Mouse (Mus musculus): Measurements from ENCODE around the gene Eif3k. TPM values are rescaled to one million over a fixed set of nuclear protein-coding genes. Genes with fewer than 3 reads are reported as not detected.
A peak's percentile ranks its signal among the peaks of the same experiment; 100 is the strongest.

The Eif3k gene
- total and polyA plus RNA-seq, 2 experiments from 2014 or later: 309 to 472 TPM

DNA sequence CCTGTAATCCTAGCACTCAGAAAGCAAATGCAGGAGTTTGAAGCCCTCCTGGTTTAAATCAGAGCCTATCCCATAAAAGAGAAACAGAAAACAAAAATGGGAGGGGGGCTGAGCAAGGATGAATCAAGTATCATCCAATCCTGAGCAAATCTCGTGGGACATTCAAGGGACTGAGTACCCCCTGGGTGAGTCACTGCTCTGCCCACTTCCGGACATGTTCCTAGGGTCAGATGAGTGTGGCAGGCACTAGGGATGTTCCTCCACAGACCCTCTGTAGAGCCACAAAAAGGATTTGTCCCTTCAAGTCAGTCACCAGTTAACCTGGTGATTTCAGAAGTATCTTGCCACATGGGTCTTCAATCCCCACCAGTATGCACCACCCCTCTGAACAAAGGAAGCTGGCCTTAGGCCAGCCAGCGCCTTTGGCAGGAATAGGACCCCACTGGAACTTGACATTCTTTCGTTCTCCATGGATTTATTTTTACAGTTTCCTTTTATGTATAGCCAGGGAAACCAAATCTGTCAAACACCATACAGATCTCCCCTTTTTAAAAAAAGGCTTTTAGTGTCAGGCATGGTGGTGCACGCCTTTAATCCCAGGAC, 26.3 kb downstream of the Eif3k start:
- peak overlapping the region; percentile 26; the same call in 1 of the 2 replicates for H3K27ac ChIP-seq
- peaks cover 26% of the 10 kb centered on the region for H3K4me1 ChIP-seq (ENCODE audit: insufficient read depth, low read length)

DNA sequence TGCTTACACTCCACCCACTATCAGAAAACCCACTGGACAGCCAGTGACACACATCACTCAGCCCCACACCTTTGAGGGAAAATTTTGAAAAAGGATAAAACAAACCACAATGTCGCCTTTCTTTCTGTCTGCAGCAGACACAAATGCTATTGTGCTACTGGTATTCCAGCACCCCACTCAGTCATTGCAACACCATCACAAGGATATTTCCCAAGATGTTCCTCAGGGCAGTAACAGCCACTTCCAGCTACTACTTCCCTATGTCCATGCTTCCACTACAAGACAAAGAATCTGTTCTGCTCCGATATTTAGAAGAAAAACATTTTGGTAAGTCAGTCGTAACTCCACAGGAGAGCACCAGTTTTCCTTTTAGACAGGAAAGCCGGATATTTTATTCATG, 26.9 kb downstream of the Eif3k start:
- Histone ChIP-seq H3K4me3 (ENCODE audit: low read length) (no peak overlapping the region), H3K9ac (replicated peaks; ENCODE audit: low read length) (no peak overlapping the region), H3K36me3 (ENCODE audit: insufficient read depth, low read length) (no peaks in the 10 kb centered on the region), H3K4me2 (ENCODE audit: low read depth, low read length) (no peak overlapping the region), H3K9me3 (ENCODE audit: low read length) (no peaks in the 10 kb centered on the region), H3K27ac (peak overlapping the region; percentile 26; the same call in 1 of the 2 replicates), H3K27me3 (ENCODE audit: insufficient read depth, low read length) (no peaks in the 10 kb centered on the region), H3K4me1 (ENCODE audit: insufficient read depth, low read length) (peaks cover 20% of the 10 kb centered on the region; the same call in 1 of the 2 replicates)
- no peak for ATAC-seq
- no peak for TF ChIP-seq CTCF (IDR thresholded peaks at IDR 0.05; ENCODE audit: low read depth)
- DNase-seq (ENCODE audit: low spot score): no peak
- 63% methylated on average over 4 of the region's 4 CpGs for WGBS

More for the DNA sequence above, 26.3 kb downstream of the Eif3k start:
- DNase-seq (ENCODE audit: low spot score) (peak; percentile 52), ATAC-seq (0 out of 2 replicates have a peak, but pooled peaks have one; percentile 63)
- Histone ChIP-seq H3K9me3 (ENCODE audit: low read length) (no peaks in the 10 kb centered on the region), H3K4me2 (ENCODE audit: low read depth, low read length) (no peak overlapping the region), H3K9ac (replicated peaks; ENCODE audit: low read length) (no peak overlapping the region), H3K27me3 (ENCODE audit: insufficient read depth, low read length) (no peaks in the 10 kb centered on the region), H3K4me3 (ENCODE audit: low read length) (no peak overlapping the region), H3K36me3 (ENCODE audit: insufficient read depth, low read length) (no peaks in the 10 kb centered on the region)
- no peak for TF ChIP-seq CTCF (IDR thresholded peaks at IDR 0.05; ENCODE audit: low read depth)
- WGBS: 27% methylated on average over 5 of the region's 5 CpGs

DNA sequence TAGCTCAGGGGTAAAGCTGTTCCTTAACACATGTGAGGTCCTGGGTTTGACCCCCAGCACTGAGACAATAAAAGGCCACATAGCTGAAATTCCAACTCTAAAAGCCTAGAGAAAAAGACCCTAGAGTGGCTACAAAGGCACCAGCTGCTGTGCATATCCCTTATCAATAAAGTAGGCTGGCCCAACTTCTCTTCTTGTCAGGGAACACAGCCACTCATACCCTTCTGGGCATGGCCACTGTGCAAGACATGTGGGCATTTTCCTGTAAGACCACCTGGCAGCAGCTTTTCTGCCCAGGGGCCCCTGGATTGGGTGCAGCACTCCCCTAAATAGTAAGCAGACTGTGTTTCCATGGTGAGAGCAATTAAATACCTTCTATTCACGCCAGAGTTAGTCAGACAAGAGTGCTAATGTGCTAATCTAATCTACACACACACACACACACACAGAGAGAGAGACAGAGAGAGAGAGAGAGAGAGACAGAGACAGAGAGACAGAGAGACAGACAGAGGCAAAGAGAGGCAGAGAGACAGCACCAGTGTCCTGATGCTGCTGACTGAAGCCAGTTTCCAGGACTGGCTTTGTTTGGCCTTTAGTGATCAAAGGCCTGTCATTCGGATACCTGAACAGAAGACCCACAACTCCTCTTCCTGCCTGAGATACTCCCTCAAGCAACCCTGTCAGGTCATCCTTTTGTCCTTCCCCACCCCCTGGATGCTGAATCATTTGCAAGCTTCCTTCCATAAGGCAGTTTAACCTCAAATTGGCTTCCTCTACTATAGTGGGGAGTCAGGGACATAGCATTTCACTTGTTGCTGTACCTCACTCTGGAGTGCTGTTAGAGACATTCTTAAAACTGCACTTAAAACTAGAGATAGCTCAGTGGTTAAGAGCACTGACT, 27.9 kb downstream of the Eif3k start:
- H3K9me3 ChIP-seq (ENCODE audit: low read length): no peaks in the 10 kb centered on the region
- H3K4me1 ChIP-seq (ENCODE audit: insufficient read depth, low read length): peaks cover 15% of the 10 kb centered on the region; the same call in 1 of the 2 replicates
- H3K27ac ChIP-seq: no peak overlapping the region
- DNase-seq (ENCODE audit: low spot score) (no peak), ATAC-seq (no peak)
- no peaks in the 10 kb centered on the region for H3K36me3 ChIP-seq (ENCODE audit: insufficient read depth, low read length)
- WGBS: 23% methylated on average over 2 of the region's 2 CpGs
- H3K4me2 ChIP-seq (ENCODE audit: low read depth, low read length): no peak overlapping the region
- H3K4me3 ChIP-seq (ENCODE audit: low read length): no peak overlapping the region
- H3K9ac ChIP-seq (replicated peaks; ENCODE audit: low read length): no peak overlapping the region
- H3K27me3 ChIP-seq (ENCODE audit: insufficient read depth, low read length): no peaks in the 10 kb centered on the region
- TF ChIP-seq CTCF (IDR thresholded peaks at IDR 0.05; ENCODE audit: low read depth): no peak

DNA sequence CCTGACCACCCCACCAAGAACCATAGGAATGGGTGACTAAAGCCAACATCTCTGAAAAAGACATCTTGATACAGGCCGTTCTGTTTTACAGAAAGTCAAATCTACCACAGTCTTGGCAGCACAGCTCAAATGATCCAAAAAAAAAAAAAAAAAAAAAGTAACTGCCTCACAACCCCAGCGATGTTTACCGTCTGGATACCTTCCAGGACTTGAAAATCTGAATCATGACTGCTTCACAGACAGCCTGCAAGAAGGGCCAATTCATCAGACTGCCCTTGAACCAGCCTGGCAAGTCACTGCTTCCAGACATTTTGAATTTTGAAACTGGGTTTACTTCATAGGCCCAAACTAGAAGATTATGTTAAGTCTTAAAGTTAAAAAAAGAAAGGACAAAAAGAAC, 28.9 kb downstream of the Eif3k start:
- H3K9ac ChIP-seq (replicated peaks; ENCODE audit: low read length): no peak overlapping the region
- H3K36me3 ChIP-seq (ENCODE audit: insufficient read depth, low read length): no peaks in the 10 kb centered on the region
- WGBS: 15% methylated on average over 3 of the region's 3 CpGs
- TF ChIP-seq CTCF (IDR thresholded peaks at IDR 0.05; ENCODE audit: low read depth): no peak
- no peak overlapping the region for H3K4me2 ChIP-seq (ENCODE audit: low read depth, low read length)
- DNase-seq (ENCODE audit: low spot score) (peak; percentile 31), ATAC-seq (no peak)
- H3K9me3 ChIP-seq (ENCODE audit: low read length): no peaks in the 10 kb centered on the region
- no peak overlapping the region for H3K4me3 ChIP-seq (ENCODE audit: low read length)
- no peak overlapping the region for H3K27ac ChIP-seq
- H3K27me3 ChIP-seq (ENCODE audit: insufficient read depth, low read length): no peaks in the 10 kb centered on the region
- peaks cover 13% of the 10 kb centered on the region; the same call in 1 of the 2 replicates for H3K4me1 ChIP-seq (ENCODE audit: insufficient read depth, low read length)

DNA sequence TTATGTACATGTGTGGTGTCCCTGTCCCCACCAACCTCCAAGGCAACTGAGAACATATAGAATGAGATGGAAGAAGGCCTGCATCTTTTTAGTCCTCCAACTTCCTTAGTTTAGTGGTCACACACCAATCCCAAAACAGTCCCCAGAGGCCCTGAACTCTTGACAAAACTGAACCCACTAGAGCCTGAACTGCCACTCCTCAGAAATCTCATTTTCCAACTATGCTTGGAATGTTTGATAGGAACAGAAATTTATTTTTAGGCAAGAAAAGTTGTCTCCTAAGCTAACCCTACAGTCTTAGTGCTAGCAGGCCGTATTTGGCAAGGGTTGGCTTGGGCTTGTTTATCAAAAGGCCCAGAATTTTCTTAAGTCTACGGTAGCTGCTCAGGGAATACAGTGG, 29.9 kb downstream of the Eif3k start:
- TF ChIP-seq CTCF (IDR thresholded peaks at IDR 0.05; ENCODE audit: low read depth): no peak
- H3K27me3 ChIP-seq (ENCODE audit: insufficient read depth, low read length): no peaks in the 10 kb centered on the region
- DNase-seq (ENCODE audit: low spot score) (no peak), ATAC-seq (no peak)
- peaks cover 13% of the 10 kb centered on the region; the same call in 1 of the 2 replicates for H3K4me1 ChIP-seq (ENCODE audit: insufficient read depth, low read length)
- H3K4me3 ChIP-seq (ENCODE audit: low read length): no peak overlapping the region
- 87% methylated on average over 2 of the region's 2 CpGs for WGBS
- H3K27ac ChIP-seq: no peak overlapping the region
- no peaks in the 10 kb centered on the region for H3K9me3 ChIP-seq (ENCODE audit: low read length)
- H3K36me3 ChIP-seq (ENCODE audit: insufficient read depth, low read length): no peaks in the 10 kb centered on the region
- H3K9ac ChIP-seq (replicated peaks; ENCODE audit: low read length): no peak overlapping the region
- H3K4me2 ChIP-seq (ENCODE audit: low read depth, low read length): no peak overlapping the region

DNA sequence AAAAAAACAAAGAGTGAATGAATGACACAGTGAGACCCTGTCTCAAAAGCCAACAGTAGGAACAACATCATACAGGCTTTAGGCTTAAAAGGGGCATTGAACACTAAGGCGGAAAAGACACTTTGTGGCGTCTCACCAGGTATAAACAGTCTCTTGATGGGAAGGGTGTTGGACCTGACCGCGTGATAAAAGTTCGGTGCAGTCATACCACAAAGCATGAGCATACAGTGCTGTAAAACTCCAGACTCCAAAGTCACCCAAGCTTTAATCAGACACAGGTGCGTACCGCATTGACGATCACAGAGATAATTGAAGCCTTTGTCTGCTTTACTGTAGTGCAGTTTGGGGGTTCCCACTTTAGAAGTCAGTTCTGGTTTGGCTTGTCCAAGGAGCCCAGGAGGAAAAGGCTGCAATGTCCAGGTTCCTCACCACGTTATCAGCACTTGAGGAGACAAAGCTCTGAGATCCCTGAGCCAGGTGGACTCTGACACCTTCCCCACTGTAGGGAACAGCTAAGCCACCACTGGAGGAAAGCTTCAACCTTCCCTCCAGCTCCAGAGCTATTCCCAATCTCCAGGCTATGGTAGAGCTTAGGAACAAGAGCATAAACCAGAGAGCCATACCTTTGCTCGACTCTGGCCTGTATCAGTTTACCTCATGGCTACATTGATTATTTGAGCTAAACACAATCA, 31.2 kb downstream of the Eif3k start:
- Histone ChIP-seq H3K9me3 (ENCODE audit: low read length) (no peaks in the 10 kb centered on the region), H3K27ac (no peak overlapping the region), H3K4me3 (ENCODE audit: low read length) (no peak overlapping the region), H3K36me3 (ENCODE audit: insufficient read depth, low read length) (no peaks in the 10 kb centered on the region), H3K27me3 (ENCODE audit: insufficient read depth, low read length) (no peaks in the 10 kb centered on the region), H3K4me1 (ENCODE audit: insufficient read depth, low read length) (peaks cover 16% of the 10 kb centered on the region; the same call in 1 of the 2 replicates), H3K9ac (replicated peaks; ENCODE audit: low read length) (no peak overlapping the region), H3K4me2 (ENCODE audit: low read depth, low read length) (no peak overlapping the region)
- ATAC-seq (no peak), DNase-seq (ENCODE audit: low spot score) (no peak)
- TF ChIP-seq CTCF (IDR thresholded peaks at IDR 0.05; ENCODE audit: low read depth): no peak
- 94% methylated on average over 10 of the region's 10 CpGs for WGBS
